Mouse (Mus musculus): Measurements from ENCODE around the gene Gabbr1. TPM values are rescaled to one million over a fixed set of nuclear protein-coding genes. Genes with fewer than 3 reads are reported as not detected.
A peak's percentile ranks its signal among the peaks of the same experiment; 100 is the strongest.

Gabbr1 gene
- polyA plus RNA-seq, 1 experiment: 135 TPM

DNA sequence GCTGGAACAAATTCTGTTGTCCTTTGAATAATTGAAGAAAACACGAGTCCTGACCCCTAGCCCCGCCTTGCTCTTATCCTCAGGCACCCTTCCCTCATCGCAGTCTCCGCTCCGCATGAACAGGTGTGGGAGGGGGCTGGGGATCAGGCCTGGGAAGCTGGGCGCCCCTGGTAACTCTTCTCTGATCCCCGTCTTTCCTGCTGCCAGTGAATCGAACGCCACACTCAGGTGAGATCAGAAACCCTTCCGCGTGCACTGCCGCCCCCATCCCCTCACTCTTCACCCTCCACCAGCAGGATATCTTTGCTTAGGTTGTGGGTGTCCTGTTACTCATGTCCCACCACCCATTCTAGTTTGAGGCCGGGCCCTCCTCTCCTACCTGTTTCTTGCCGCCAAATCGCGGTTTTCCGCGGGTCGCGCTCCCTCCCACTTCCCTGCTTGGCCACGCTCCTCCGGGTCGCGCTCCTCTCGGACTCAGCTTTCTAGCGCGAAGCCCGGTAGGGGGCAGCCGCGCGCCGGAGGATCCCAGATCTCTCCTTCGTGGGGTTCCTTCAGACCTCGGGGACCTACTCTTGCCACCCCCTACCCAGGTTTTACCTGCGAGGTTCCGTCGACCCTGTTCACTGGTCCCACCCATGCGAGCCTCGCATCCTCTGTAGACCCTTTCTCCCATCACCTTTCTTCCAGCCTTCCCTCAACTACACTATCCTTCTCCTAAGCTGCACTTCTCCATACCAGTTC, 4.0 kb downstream of the Gabbr1 start:
- TF ChIP-seq CTCF (IDR thresholded peaks at IDR 0.05; ENCODE audit: borderline replicate concordance, control insufficient read depth, extremely low read depth, insufficient read depth, low read length, poor library complexity) (peak; percentile 52; the same call in 1 of the 2 replicates), POLR2A (IDR thresholded peaks at IDR 0.05; ENCODE audit: control insufficient read depth, extremely low read depth, insufficient read depth, low read length, poor library complexity) (no peak)
- H3K27me3 ChIP-seq (ENCODE audit: control insufficient read depth, insufficient read depth, low read length): peaks cover 7% of the 10 kb centered on the region
- H3K4me1 ChIP-seq (replicated peaks; ENCODE audit: control insufficient read depth, insufficient read depth, low read length): peaks cover 30% of the 10 kb centered on the region
- WGBS: 21% methylated on average over 39 of the region's 39 CpGs
- DNase-seq: peak; percentile 71
- peak overlapping the region; percentile 17 for H3K4me3 ChIP-seq (ENCODE audit: control insufficient read depth, insufficient read depth, low read length)
- H3K36me3 ChIP-seq (ENCODE audit: control insufficient read depth, insufficient read depth, low read length): peaks cover 3% of the 10 kb centered on the region; the same call in 1 of the 2 replicates
- no peak overlapping the region for H3K27ac ChIP-seq (ENCODE audit: control insufficient read depth, insufficient read depth, low read length)

DNA sequence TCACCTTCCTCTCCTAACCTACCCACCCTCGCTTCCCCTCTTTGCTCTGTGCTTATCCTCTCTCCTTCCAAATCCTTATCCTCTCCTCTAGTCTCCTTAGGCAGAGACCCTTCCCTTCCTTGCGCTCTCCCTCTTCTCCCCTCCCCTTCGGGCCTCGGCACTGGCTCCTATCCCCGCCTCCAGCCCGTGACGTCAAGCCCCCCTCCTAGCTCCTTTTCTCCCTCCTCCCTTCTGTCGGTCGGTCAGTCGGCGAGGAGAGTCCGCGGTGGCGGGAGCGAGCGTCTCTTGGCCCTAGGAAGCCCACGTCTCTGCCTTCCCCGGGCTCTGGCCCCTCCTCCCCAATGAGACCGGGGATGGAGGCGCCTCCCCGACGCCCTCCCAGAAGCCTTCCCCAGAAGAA, 4.6 kb downstream of the Gabbr1 start:
- DNase-seq: peak; percentile 29
- WGBS: 11% methylated on average over 22 of the region's 22 CpGs
- H3K27me3 ChIP-seq (ENCODE audit: control insufficient read depth, insufficient read depth, low read length): peaks cover 7% of the 10 kb centered on the region
- no peak for TF ChIP-seq POLR2A (IDR thresholded peaks at IDR 0.05; ENCODE audit: control insufficient read depth, extremely low read depth, insufficient read depth, low read length, poor library complexity)
- TF ChIP-seq CTCF (IDR thresholded peaks at IDR 0.05; ENCODE audit: borderline replicate concordance, control insufficient read depth, extremely low read depth, insufficient read depth, low read length, poor library complexity): no peak
- no peak overlapping the region for H3K27ac ChIP-seq (ENCODE audit: control insufficient read depth, insufficient read depth, low read length)
- H3K4me3 ChIP-seq (ENCODE audit: control insufficient read depth, insufficient read depth, low read length): peak overlapping the region; percentile 17; the same call in 1 of the 2 replicates
- peaks cover 25% of the 10 kb centered on the region for H3K4me1 ChIP-seq (replicated peaks; ENCODE audit: control insufficient read depth, insufficient read depth, low read length)
- H3K36me3 ChIP-seq (ENCODE audit: control insufficient read depth, insufficient read depth, low read length): peaks cover 9% of the 10 kb centered on the region

DNA sequence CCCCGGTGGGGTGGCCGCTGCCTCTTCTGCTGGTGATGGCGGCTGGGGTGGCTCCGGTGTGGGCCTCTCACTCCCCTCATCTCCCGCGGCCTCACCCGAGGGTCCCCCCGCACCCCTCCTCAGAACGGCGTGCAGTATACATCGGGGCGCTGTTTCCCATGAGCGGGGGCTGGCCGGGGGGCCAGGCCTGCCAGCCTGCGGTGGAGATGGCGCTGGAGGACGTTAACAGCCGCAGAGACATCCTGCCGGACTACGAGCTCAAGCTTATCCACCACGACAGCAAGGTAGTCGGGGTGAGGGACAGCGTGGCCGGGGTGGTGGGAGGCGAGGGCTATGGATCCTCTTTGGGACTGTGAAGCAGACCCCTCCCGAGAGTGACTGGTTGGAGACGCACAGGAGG, 5.1 kb downstream of the Gabbr1 start:
- no peak for TF ChIP-seq CTCF (IDR thresholded peaks at IDR 0.05; ENCODE audit: borderline replicate concordance, control insufficient read depth, extremely low read depth, insufficient read depth, low read length, poor library complexity)
- no peak for TF ChIP-seq POLR2A (IDR thresholded peaks at IDR 0.05; ENCODE audit: control insufficient read depth, extremely low read depth, insufficient read depth, low read length, poor library complexity)
- H3K4me3 ChIP-seq (ENCODE audit: control insufficient read depth, insufficient read depth, low read length): no peak overlapping the region
- peaks cover 7% of the 10 kb centered on the region for H3K27me3 ChIP-seq (ENCODE audit: control insufficient read depth, insufficient read depth, low read length)
- no peak overlapping the region for H3K27ac ChIP-seq (ENCODE audit: control insufficient read depth, insufficient read depth, low read length)
- H3K36me3 ChIP-seq (ENCODE audit: control insufficient read depth, insufficient read depth, low read length): peaks cover 14% of the 10 kb centered on the region
- DNase-seq: no peak
- H3K4me1 ChIP-seq (replicated peaks; ENCODE audit: control insufficient read depth, insufficient read depth, low read length): peaks cover 22% of the 10 kb centered on the region
- WGBS: 42% methylated on average over 27 of the region's 27 CpGs

DNA sequence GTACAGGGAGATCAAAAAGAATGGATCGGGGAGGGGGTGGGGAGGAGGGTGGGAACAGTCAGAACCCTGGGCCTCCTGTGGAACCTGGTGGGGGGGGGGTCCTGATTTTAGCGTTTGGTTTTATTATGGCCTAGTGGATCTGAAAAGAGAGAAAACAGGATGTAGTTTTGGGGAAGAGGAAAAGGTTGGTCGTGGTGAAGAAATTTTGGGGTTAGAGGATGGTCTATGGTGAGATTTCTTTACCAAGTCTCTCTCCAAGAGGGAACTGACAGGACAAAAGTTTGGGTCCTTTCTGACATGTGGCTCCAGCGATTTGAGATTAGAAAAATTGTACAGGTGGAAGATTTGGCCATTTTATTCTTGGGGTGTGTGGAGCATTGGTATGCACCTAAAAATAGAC, 6.0 kb downstream of the Gabbr1 start:
- Histone ChIP-seq H3K4me3 (ENCODE audit: control insufficient read depth, insufficient read depth, low read length) (no peak overlapping the region), H3K27ac (ENCODE audit: control insufficient read depth, insufficient read depth, low read length) (no peak overlapping the region), H3K27me3 (ENCODE audit: control insufficient read depth, insufficient read depth, low read length) (peaks cover 7% of the 10 kb centered on the region), H3K36me3 (ENCODE audit: control insufficient read depth, insufficient read depth, low read length) (peaks cover 14% of the 10 kb centered on the region), H3K4me1 (replicated peaks; ENCODE audit: control insufficient read depth, insufficient read depth, low read length) (peaks cover 20% of the 10 kb centered on the region)
- no peak for DNase-seq
- TF ChIP-seq CTCF (IDR thresholded peaks at IDR 0.05; ENCODE audit: borderline replicate concordance, control insufficient read depth, extremely low read depth, insufficient read depth, low read length, poor library complexity): no peak
- no peak for TF ChIP-seq POLR2A (IDR thresholded peaks at IDR 0.05; ENCODE audit: control insufficient read depth, extremely low read depth, insufficient read depth, low read length, poor library complexity)
- WGBS: 26% methylated on average over 4 of the region's 4 CpGs

DNA sequence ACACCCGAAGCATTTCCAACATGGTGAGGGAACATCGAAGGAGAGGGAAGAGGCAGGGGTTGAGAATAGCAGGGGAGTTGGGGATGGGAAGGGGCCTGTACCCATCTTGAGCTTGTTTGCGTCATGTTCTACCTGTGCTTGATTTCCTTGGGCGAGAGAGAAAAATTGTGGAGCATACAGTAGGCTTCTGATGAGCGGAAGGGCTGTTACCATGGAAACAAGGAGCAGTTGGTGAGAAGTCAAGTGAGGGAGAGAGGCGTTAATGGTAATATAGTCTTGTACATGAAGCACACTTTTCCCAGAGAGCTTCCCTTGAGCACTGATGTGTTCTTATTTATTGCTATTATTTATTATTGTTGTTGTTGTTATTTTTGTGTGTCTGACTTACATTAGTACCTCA, 11.2 kb downstream of the Gabbr1 start:
- Histone ChIP-seq H3K4me3 (ENCODE audit: control insufficient read depth, insufficient read depth, low read length) (no peak overlapping the region), H3K4me1 (replicated peaks; ENCODE audit: control insufficient read depth, insufficient read depth, low read length) (no peaks in the 10 kb centered on the region), H3K27me3 (ENCODE audit: control insufficient read depth, insufficient read depth, low read length) (no peaks in the 10 kb centered on the region), H3K27ac (ENCODE audit: control insufficient read depth, insufficient read depth, low read length) (no peak overlapping the region), H3K36me3 (ENCODE audit: control insufficient read depth, insufficient read depth, low read length) (peaks cover 36% of the 10 kb centered on the region)
- DNase-seq: no peak
- 97% methylated on average over 6 of the region's 6 CpGs for WGBS
- TF ChIP-seq CTCF (IDR thresholded peaks at IDR 0.05; ENCODE audit: borderline replicate concordance, control insufficient read depth, extremely low read depth, insufficient read depth, low read length, poor library complexity) (no peak), POLR2A (IDR thresholded peaks at IDR 0.05; ENCODE audit: control insufficient read depth, extremely low read depth, insufficient read depth, low read length, poor library complexity) (no peak)

DNA sequence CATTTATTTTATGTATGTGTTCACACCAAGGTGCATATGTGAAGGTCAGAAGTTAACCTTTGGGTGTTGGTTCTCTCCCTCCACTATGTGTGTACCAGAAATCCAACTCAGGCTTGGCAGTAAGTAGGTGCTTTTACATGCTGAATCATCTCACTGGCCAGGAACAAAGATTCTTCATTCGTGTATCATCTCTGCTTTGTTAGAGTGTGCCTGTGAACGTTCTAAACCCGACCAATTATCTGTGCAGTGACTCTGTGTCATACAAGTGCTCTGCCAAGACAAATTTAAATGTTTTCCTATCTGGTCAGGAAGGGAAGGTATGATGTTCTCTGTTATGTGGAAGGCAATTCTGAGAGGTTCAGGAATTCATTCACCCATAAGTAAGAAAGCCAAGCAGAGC, 15.7 kb downstream of the Gabbr1 start:
- DNase-seq: no peak
- no peak overlapping the region for H3K4me3 ChIP-seq (ENCODE audit: control insufficient read depth, insufficient read depth, low read length)
- no peak overlapping the region for H3K27ac ChIP-seq (ENCODE audit: control insufficient read depth, insufficient read depth, low read length)
- H3K27me3 ChIP-seq (ENCODE audit: control insufficient read depth, insufficient read depth, low read length): no peaks in the 10 kb centered on the region
- TF ChIP-seq CTCF (IDR thresholded peaks at IDR 0.05; ENCODE audit: borderline replicate concordance, control insufficient read depth, extremely low read depth, insufficient read depth, low read length, poor library complexity) (no peak), POLR2A (IDR thresholded peaks at IDR 0.05; ENCODE audit: control insufficient read depth, extremely low read depth, insufficient read depth, low read length, poor library complexity) (no peak)
- H3K36me3 ChIP-seq (ENCODE audit: control insufficient read depth, insufficient read depth, low read length): peaks cover 55% of the 10 kb centered on the region
- WGBS: 90% methylated on average over 3 of the region's 3 CpGs
- H3K4me1 ChIP-seq (replicated peaks; ENCODE audit: control insufficient read depth, insufficient read depth, low read length): no peaks in the 10 kb centered on the region

Measured in thymus, adult 2 months (tissue).